Mouse (Mus musculus) lung, embryonic 15.5 days (tissue): ENCODE measurements around the gene Ank2. TPM values are rescaled to one million over a fixed set of nuclear protein-coding genes. Genes with fewer than 3 reads are reported as not detected.
A peak's percentile ranks its signal among the peaks of the same experiment; 100 is the strongest.

Experiments
- ATAC-seq: fragments of 200-750 bp; cut with Nextera tagmentation; 2 replicates; pipeline ENCODE4 v1.8.0; 2017; ENCODE audit warnings: moderate number of reproducible peaks, borderline replicate concordance; ENCODE audit not compliant: low FRiP score, low TSS enrichment; ENCODE audit errors: extremely low read depth
- H3K27ac ChIP-seq: fragments of 300-500 bp; sonication (generic); 2 replicates; pipeline ENCODE4 v1.5.1; 2015; ENCODE audit warnings: moderate library complexity, mild to moderate bottlenecking, inconsistent platforms
- H3K27me3 ChIP-seq: fragments of 300-500 bp; sonication (generic); 2 replicates; pipeline ENCODE4 v1.6.1; 2015; ENCODE audit warnings: inconsistent platforms
- H3K36me3 ChIP-seq: fragments of 300-500 bp; sonication (generic); 2 replicates; pipeline ENCODE4 v1.6.1; 2015; ENCODE audit warnings: inconsistent platforms
- H3K4me1 ChIP-seq: fragments of 300-500 bp; sonication (generic); 2 replicates; pipeline ENCODE4 v1.6.1; 2015; ENCODE audit warnings: inconsistent platforms
- H3K4me2 ChIP-seq: fragments of 300-500 bp; sonication (generic); 2 replicates; pipeline ENCODE4 v1.6.1; 2015; ENCODE audit warnings: inconsistent platforms, mild to moderate bottlenecking, moderate library complexity
- H3K4me3 ChIP-seq: fragments of 300-500 bp; sonication (generic); 2 replicates; pipeline ENCODE4 v1.5.1; 2015; ENCODE audit warnings: mild to moderate bottlenecking, inconsistent platforms
- H3K9ac ChIP-seq: fragments of 300-500 bp; sonication (generic); 2 replicates; pipeline ENCODE4 v1.6.1; 2015; ENCODE audit warnings: inconsistent platforms
- H3K9me3 ChIP-seq: fragments of 300-500 bp; sonication (generic); 2 replicates; pipeline ENCODE4 v1.6.1; 2016; ENCODE audit warnings: inconsistent platforms
- WGBS: fragments of 180-500 bp; shearing (Covaris S2); methylation state at CpG from one replicate; pipeline ENCODE4 v1.1.7; 2015; 5-methylcytosine and 5-hydroxymethylcytosine counted together
- polyA plus RNA-seq: library from polyadenylated mRNA; unstranded; fragments of >200 nt; fragmentation: Nextera tagmentation; extraction: Ambion mirVana; gene quantifications from 2 replicates; pipeline ENCODE4 v1.2.1, GENCODE M21; 2015

Ank2 gene
- polyA plus RNA-seq, 1 experiment from 2014 or later, result 13.4 TPM

DNA sequence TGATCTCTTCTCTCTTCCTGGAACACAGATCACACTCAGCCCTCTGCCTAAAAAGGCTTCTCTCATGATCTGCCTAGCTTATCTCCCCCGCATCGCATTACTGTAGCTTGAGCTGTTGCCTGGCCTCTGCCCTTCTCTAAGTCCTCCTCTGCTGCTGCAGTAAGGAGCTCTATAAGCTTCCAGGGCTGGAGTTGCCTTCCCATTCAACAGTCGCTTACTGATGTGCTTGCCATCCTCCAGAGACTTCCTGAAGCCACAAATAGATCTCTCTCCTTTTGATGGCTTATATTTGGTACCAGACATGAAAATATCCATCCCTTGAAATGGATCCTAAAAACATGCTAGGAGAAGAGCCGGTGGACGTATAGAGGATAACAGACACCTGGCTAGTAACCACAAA lies 290.3 kb downstream of the Ank2 start:
- WGBS, result 85% methylated on average over 5 of the region's 5 CpGs
- Histone ChIP-seq H3K9ac (no peak overlapping the region), H3K4me2 (no peak overlapping the region), H3K27ac (no peak overlapping the region), H3K4me3 (no peak overlapping the region), H3K36me3 (no peaks in the 10 kb centered on the region), H3K9me3 (no peaks in the 10 kb centered on the region), H3K4me1 (no peaks in the 10 kb centered on the region), H3K27me3 (no peaks in the 10 kb centered on the region)
- no peak for ATAC-seq

DNA sequence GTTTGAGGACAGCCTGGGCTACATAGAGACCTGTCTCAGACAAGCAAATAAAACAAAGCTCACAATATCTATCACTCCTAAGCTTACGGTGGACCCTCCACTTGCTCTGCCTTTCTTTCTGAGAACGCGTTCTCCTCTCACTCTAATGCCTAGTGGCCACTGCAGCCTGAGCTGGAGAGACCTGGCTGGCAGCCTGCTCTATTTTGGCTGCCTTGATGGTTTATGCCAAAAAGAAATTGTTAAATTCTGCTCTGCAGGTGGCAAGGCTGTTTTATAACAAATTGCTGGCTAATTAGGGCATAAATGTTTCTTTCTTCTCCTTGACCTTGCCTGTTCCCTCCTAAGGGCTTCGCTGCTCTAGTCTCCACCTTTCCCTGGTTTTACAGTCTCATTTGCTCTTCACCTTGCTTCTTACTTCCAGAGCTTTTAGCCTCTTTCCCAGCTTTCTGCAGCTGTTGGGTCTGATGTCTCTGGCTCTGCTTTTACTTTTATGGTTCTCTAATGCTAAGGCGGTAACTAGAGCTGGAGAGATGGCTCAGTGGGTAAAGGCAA lies 293.2 kb downstream of the Ank2 start:
- Histone ChIP-seq H3K27ac (no peak overlapping the region), H3K4me1 (no peaks in the 10 kb centered on the region), H3K9me3 (no peaks in the 10 kb centered on the region), H3K27me3 (no peaks in the 10 kb centered on the region), H3K4me3 (no peak overlapping the region), H3K36me3 (no peaks in the 10 kb centered on the region), H3K9ac (no peak overlapping the region), H3K4me2 (no peak overlapping the region)
- WGBS, result 83% methylated on average over 5 of the region's 5 CpGs
- ATAC-seq, result no peak

DNA sequence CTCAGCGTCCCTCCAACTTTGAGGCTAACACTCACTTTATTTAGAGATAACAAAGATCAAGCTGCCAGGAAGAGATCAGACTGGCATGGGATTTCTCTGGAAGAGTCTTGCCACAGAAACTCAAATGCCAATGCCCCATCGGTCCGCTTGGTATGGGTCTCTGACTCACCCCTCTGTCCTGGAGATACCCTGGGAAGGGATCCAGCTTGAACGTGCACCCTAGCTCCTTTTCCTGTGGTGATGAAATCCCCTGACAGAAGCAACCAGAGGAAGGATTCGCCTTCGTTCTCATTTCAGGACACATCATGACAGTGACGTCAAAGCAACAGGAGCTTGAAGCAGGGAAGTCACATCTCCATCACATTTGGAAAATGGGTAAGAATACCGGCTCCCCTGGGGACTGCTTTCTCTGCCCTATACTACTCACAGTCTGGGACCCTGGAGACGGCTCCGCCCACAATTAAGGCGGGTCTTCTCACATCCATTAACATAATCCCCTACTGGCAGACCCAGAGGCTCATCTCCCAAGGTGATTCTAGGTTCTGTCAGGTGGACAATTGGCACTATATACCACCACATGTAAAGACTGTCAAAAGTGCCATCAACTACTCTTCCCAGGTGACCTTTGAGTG lies 296.6 kb downstream of the Ank2 start:
- no peak for ATAC-seq
- H3K27ac ChIP-seq, result no peak overlapping the region
- no peak overlapping the region for H3K4me3 ChIP-seq
- 37% methylated on average over 11 of the region's 11 CpGs for WGBS
- no peak overlapping the region for H3K4me2 ChIP-seq
- H3K36me3 ChIP-seq, result no peaks in the 10 kb centered on the region
- no peak overlapping the region for H3K9ac ChIP-seq
- no peaks in the 10 kb centered on the region for H3K9me3 ChIP-seq
- no peaks in the 10 kb centered on the region for H3K27me3 ChIP-seq
- H3K4me1 ChIP-seq, result no peaks in the 10 kb centered on the region

DNA sequence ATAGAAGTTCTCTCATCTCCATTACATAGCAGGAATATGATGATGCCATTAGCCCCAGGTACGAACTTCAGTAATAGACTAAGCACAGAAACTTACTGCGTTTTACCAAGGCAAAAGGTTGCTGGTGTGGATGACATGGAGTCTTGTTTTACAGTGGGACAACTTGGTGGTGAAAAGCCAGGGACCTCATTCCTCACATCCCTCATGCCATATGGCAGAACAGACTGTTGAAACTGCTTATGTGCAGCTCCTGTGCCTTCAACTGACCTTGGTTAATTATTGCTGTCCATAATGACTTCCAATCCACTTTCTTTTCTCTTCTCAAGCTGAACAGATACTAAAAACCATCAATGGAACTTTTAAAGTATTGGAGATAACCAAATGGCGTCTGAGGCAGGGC lies 298.4 kb downstream of the Ank2 start:
- no peak for ATAC-seq
- H3K4me3 ChIP-seq, result no peak overlapping the region
- WGBS, result 83% methylated on average over 3 of the region's 3 CpGs
- no peak overlapping the region for H3K27ac ChIP-seq
- no peak overlapping the region for H3K4me2 ChIP-seq
- H3K9ac ChIP-seq, result no peak overlapping the region
- H3K9me3 ChIP-seq, result no peaks in the 10 kb centered on the region
- no peaks in the 10 kb centered on the region for H3K27me3 ChIP-seq
- no peaks in the 10 kb centered on the region for H3K36me3 ChIP-seq
- H3K4me1 ChIP-seq, result no peaks in the 10 kb centered on the region

DNA sequence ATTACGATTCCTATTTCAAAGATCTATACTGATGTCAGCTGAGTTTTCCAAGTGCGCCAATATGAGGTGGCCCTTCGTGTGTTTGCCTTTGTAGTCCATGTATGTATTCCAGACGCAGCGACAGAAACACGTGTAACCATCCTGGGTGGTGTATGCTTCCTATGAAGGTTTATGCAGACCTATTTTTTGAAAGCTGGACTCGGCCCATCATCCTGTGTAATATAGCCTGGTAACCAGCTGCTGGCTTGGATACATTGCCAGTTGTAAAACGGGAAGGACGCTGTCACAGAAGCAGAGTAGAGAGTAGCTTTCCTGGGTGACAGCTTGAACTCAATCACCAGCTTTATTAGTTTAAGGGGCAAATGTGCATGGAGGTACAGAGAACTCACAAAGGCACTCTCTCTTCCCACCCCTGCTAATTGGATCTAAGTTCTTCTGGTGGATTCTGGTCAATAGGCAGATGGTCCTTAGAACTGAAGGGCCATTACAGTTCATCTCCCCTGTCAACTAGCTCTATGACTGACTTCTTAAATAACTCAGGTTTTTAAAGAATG lies 300.0 kb downstream of the Ank2 start:
- Histone ChIP-seq H3K27ac (no peak overlapping the region), H3K36me3 (no peaks in the 10 kb centered on the region), H3K4me2 (no peak overlapping the region), H3K4me1 (no peaks in the 10 kb centered on the region), H3K9ac (no peak overlapping the region), H3K27me3 (no peaks in the 10 kb centered on the region), H3K4me3 (no peak overlapping the region), H3K9me3 (no peaks in the 10 kb centered on the region)
- ATAC-seq, result no peak
- 90% methylated on average over 9 of the region's 9 CpGs for WGBS

DNA sequence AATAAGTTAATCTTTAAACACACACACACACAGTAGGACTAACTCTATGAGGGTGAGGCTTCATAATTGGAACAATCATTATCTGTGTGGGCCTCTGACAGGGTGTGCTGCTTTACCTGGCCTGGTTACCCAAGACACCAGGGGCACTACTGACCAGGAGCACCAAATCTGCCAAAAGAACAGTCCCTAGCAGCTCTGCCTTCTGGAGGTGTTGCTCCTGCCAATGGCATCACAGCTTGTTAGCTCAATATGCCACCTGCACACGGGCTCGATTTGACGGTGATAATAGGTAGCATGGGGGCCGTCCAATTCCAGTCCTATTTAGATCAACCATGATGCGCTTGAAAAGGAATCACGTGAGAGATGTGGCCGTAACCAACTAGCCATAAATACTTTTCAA lies 300.5 kb downstream of the Ank2 start:
- Histone ChIP-seq H3K27me3 (no peaks in the 10 kb centered on the region), H3K9me3 (no peaks in the 10 kb centered on the region), H3K9ac (no peak overlapping the region), H3K4me2 (no peak overlapping the region), H3K36me3 (no peaks in the 10 kb centered on the region), H3K4me3 (no peak overlapping the region), H3K4me1 (no peaks in the 10 kb centered on the region), H3K27ac (no peak overlapping the region)
- ATAC-seq, result no peak
- 88% methylated on average over 7 of the region's 7 CpGs for WGBS

DNA sequence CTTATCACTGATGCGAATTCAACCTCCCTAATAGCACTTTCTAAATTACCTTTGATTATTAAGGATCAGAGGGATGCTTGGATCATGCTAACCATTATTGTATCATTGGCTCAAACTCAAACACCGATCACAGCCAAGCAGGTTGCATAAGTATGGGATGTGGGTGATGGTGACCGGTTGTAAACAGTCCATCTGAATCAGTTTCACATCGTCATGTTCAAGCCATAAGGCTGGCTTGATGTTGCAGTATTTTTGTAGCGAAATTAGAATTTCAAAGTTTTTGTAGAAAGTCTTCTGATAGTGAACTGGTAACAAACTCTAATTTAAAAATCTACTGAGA lies 310.4 kb downstream of the Ank2 start:
- no peaks in the 10 kb centered on the region for H3K36me3 ChIP-seq
- H3K4me2 ChIP-seq, result no peak overlapping the region
- ATAC-seq, result no peak

DNA sequence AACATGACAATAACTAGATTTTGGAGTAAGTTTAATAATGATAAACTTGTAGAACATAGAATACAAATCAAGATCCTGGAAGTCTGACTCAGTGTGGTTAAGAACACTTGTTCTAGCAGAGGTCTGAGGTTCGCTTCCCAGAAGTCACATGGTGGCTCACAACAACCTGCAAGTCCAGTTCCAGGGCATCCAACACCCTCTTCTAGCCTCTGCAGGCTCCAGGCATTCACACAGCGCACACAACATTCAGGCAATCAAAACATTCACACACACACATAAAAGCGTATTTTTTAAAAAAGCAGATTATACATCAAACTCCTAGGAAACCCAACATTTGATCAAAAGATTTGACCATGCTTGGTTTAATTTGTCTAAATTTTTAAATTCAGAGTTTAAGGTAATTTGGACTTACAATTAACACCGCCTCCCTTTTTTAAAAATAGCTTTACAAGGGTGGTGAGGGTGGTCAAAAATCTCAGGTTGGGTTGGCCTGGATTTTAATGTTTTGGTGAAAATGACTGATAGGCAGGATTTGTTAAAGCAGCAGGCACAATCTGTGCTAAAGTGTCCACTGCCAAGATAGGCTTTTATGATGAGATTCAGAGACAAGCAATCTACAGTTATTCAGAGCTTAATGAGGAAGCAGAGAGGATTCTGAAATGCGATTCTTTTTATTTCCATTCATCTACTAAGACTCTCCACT lies 310.9 kb downstream of the Ank2 start:
- H3K4me3 ChIP-seq, result no peak overlapping the region
- no peak for ATAC-seq
- 85% methylated on average over 5 of the region's 5 CpGs for WGBS
- no peak overlapping the region for H3K9ac ChIP-seq
- no peak overlapping the region for H3K27ac ChIP-seq
- H3K9me3 ChIP-seq, result no peaks in the 10 kb centered on the region
- H3K27me3 ChIP-seq, result no peaks in the 10 kb centered on the region
- no peaks in the 10 kb centered on the region for H3K4me1 ChIP-seq
- no peaks in the 10 kb centered on the region for H3K36me3 ChIP-seq
- no peak overlapping the region for H3K4me2 ChIP-seq

More for the DNA sequence above, 310.4 kb downstream of the Ank2 start:
- no peaks in the 10 kb centered on the region for H3K9me3 ChIP-seq
- no peak overlapping the region for H3K27ac ChIP-seq
- H3K27me3 ChIP-seq, result no peaks in the 10 kb centered on the region
- no peak overlapping the region for H3K9ac ChIP-seq
- H3K4me3 ChIP-seq, result no peak overlapping the region
- H3K4me1 ChIP-seq, result no peaks in the 10 kb centered on the region
- WGBS, result 73% methylated on average over 5 of the region's 5 CpGs

DNA sequence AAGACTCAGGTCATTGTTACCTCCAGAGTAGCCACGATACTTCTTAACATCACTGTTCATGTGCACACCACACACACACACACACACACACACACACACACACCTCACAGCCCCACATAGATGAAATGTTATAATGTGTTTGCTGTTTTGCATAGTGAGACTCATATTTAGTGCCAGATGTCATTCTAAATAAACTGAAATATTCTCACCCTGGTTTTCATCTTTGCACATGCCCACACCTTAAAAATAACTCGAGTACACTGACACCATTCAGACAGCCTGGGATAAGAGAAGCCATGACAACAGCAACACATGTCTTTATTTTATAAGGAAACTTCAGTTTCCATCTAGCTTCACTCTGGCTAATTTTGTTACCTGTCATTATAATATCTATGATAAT lies 312.1 kb downstream of the Ank2 start:
- Histone ChIP-seq H3K4me1 (no peaks in the 10 kb centered on the region), H3K27ac (no peak overlapping the region), H3K9ac (no peak overlapping the region), H3K4me2 (no peak overlapping the region), H3K27me3 (no peaks in the 10 kb centered on the region), H3K9me3 (no peaks in the 10 kb centered on the region), H3K36me3 (no peaks in the 10 kb centered on the region), H3K4me3 (no peak overlapping the region)
- WGBS, result 71% methylated on average over 2 of the region's 2 CpGs
- ATAC-seq, result no peak

DNA sequence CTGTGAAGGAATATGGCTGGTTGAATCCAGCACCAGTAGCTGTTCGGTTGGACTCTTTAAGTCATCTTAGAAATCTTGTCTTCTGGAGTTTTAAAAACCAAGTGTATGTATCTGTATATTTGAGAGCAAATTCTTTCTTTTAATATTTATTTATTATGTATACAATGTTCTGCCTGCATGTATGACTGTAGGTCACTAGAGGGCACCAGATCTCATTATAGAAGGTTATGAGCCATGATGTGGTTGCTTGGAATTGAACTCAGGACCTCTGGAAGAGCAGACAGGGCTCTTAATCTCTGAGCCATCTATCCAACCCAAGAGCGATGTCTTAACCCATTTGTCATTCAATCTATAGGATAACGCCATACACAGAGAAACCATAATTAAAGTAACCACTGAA lies 312.9 kb downstream of the Ank2 start:
- H3K9ac ChIP-seq, result no peak overlapping the region
- no peak overlapping the region for H3K4me3 ChIP-seq
- no peak for ATAC-seq
- no peak overlapping the region for H3K27ac ChIP-seq
- H3K27me3 ChIP-seq, result no peaks in the 10 kb centered on the region
- no peak overlapping the region for H3K4me2 ChIP-seq
- H3K9me3 ChIP-seq, result no peaks in the 10 kb centered on the region
- no peaks in the 10 kb centered on the region for H3K36me3 ChIP-seq
- H3K4me1 ChIP-seq, result no peaks in the 10 kb centered on the region
- 91% methylated on average over 3 of the region's 3 CpGs for WGBS

DNA sequence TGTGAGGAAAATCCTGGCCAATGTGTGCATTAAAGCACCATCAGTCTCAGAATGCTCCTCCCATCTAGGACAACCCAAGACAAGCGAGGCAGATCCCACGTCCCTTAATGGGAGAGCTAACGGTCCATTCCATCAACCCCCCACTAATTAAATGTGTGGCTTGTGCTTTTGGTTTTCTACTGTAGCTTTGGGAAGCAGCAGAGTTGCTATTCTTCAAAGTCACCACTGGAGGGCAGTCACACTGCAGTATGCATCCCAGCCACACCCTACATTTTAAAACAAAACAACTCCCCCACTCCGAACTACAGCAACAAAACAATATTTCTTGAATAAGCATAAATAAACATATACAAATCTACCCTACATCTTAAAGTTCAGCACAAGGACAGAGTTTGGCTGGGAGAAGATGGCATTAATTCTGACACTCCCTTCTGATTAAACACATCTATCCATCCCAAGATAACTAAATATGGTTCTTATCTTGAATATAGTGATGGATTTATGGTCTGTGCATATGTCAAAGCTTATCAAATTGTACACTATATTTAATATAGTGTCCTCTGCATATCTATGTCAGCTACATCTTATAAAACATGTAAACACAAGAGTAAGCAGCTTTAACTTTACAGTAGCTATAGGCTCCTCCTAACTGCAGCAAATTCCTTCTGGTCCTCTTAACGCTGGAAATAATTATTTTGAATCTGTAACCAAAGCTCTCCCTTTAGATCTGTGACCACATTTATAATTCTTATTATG lies 315.0 kb downstream of the Ank2 start:
- Histone ChIP-seq H3K4me2 (no peak overlapping the region), H3K27ac (no peak overlapping the region), H3K4me3 (no peak overlapping the region), H3K9me3 (no peaks in the 10 kb centered on the region), H3K27me3 (no peaks in the 10 kb centered on the region), H3K4me1 (no peaks in the 10 kb centered on the region), H3K9ac (no peak overlapping the region), H3K36me3 (no peaks in the 10 kb centered on the region)
- peak; percentile 46; the same call in 1 of the 2 replicates for ATAC-seq
- 10% methylated on average over 5 of the region's 5 CpGs for WGBS

DNA sequence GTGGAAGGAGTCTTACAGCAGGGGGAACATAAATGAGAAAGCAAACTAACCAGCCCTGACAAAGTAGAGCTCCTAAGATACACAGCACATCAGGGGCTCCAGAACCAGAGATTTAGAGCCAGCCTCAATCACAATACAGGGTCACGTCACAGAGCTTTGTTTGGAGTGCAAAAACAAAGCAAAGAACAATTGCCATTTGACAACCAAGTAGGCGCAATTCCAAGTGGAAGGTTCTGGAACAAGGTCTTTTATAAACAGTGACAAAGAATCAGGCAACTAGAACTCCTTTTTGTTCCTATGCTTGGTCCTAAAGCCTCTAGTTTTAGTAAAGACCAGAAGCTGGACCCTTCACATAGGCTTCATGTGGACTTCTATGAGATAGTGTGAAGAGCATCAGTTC lies 326.5 kb downstream of the Ank2 start:
- Histone ChIP-seq H3K27me3 (no peaks in the 10 kb centered on the region), H3K4me3 (no peak overlapping the region), H3K4me2 (no peak overlapping the region), H3K4me1 (no peaks in the 10 kb centered on the region), H3K9me3 (no peaks in the 10 kb centered on the region), H3K9ac (no peak overlapping the region), H3K27ac (no peak overlapping the region), H3K36me3 (no peaks in the 10 kb centered on the region)
- ATAC-seq, result no peak
- whole genome bisulfite sequencing, result 67% methylated on average over 2 of the region's 2 CpGs
